Mouse (Mus musculus) right cerebral cortex, postnatal 14 days (tissue): Measurements from ENCODE around the gene Maco1.
A peak's percentile ranks its signal among the peaks of the same experiment; 100 is the strongest.
"Not testable (repeated sequence)": the region's sequence is repeated elsewhere in the genome, so short reads cannot be mapped to it uniquely, and the experiment has no call there.

ENCODE experiments used
- DNase-seq: peaks from one replicate; pipeline ENCODE4 v3.0.0; 2022

The Maco1 gene

DNA sequence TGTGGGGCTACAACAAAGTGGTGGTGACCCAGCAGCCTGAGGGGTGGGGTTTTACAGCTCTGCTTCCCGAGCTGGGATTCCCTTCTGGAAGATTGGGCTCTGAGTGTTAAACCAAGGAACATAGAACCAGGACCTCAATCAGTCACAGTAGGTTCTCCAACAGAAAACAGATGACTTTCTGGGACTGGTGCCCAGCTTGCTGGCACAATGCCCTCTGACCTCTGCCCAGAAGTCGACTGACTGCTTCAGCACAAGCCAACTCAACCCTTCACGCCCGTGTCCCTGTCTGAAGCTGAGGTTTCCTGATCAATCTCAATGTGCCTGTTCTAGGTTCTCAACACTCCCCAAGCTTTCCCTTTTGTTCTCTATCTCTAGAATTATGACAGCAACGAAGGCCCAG is 48.4 kb downstream of the Maco1 start:
- no peak for DNase-seq

DNA sequence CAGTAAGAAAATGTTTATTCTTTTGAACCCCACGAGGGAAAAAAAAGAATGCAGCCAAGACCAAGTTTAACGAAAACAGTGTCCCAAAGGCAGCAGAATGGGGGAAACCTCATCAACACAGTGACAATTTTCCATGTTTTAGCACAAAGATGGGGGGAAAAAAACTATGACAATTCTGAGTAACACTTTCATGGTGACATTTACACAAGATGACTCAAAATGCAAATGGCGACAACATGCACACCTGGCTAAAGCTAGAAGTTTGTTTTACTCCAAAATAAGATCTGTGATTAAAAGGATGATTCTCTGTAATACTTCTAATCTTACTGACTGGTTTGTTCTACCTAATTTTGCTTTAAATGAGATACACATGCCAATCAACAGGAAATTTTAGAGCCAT is 50.4 kb downstream of the Maco1 start:
- DNase-seq, result no peak

DNA sequence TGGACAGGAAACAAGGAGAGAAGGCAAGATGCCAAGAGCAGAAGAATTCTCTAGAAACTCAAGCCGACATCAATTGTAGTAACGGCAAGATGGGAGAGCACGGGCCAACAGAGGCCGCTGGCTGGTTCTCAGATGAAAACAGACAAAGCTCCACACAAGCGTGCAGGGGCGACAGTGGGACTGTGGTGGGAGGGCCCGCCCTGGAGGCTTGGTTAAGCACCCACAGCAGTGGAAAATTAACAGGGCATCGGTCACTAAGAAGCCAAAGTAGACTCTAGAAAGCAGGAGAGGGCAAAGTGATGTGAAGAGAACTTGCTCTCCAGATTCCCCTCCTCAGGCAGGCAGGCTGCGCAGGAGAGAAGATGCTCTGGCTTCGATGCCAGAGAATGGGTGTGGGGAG is 51.0 kb downstream of the Maco1 start:
- DNase-seq, result no peak

DNA sequence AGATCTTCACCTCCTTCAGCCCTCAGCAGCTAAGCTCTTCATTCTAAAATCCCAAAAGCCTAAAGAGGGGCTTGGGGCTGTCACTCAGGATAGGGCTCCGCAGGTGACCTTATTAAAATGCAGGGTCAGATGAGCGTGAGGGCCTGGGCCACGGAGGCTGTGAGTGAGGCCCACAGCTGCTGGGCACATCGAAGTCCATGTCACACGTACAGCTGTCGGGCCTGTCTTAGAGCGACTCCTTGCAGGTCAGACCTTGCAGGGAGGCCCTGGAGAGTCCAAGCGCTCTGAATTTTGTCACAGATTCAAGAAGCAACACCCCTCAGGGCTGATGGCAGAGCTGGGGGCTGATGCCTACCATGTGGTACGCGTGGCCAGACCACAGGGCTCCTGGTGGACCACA is 52.5 kb downstream of the Maco1 start:
- DNase-seq, result no peak

DNA sequence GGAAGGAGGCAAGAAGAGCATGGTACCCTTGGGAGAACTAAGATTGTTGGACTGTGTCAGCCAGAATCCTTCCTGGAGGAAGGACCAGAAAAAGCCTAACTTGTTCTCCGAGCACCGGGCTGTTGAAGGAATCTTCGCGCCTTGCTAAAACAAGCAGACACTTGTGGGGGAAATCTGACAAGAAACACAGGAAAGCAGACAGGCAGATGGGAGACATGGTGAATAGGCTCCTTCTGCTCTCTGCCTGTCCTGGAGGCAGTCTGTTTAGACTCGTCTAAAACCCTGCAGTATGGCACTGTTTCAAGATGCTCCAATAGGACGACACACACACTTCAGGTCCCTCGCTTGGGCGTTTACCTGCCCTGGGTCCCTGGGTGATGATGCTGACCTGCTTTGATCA is 53.0 kb downstream of the Maco1 start:
- DNase-seq, result no peak

DNA sequence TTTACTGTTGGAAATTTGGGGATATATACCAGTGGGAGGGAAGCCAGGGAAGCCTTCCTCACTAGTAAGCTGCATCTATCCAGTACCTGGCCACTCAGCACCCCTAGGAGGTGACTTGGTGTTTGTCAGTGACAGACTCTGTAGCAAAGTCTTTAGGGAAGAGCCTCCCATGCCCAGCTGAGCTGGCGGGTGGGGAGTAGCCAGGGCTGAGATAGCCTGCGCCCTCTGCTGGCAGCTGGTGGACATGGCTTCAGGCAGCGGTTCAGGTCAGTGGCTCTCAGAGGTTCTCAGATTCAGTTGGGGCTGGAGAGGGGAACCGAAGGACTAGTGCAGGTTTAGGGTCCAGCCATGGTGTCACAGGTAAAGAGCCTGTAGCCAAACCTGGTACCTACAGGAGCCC is 53.9 kb downstream of the Maco1 start:
- peak; percentile 69 for DNase-seq

DNA sequence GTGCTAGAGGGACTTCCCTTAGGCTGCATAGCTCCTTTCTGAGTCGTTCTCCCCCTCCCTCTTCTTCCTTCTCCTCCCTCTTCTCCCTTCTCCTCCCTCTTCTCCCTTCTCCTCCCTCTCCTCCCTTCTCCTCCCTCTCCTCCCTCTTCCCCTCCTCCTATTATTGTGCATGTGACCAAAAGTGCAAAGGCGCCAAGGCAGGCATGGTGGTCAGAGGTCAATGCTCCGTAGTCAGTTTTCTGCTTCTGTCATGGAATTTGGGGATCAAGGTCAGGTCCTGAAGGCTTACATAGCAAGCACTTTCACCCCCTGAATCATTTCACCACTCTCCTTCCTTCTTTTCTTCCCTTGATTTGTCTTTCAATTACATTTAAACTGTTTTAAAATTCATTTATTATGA is 54.3 kb downstream of the Maco1 start:
- DNase-seq, result no peak

DNA sequence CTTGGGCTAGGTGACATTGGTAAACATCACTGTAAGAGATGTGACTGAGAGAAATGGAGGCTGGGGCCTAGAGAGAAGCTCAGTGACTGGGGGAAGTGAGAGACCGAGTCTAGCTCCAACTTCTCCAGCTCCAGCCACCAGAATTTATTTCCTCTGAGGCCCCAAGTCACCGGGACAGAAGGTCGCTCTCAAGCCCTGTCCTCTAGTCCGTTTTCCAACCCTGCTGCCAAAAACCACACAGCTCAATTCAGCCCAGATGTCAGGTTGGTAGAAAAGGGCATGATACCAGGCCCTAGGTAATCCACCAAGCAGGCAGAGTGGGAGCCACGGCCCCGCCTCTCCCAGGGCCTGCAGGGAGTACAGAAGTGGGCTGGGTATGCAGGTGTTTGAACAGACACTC is 55.5 kb downstream of the Maco1 start:
- no peak for DNase-seq

DNA sequence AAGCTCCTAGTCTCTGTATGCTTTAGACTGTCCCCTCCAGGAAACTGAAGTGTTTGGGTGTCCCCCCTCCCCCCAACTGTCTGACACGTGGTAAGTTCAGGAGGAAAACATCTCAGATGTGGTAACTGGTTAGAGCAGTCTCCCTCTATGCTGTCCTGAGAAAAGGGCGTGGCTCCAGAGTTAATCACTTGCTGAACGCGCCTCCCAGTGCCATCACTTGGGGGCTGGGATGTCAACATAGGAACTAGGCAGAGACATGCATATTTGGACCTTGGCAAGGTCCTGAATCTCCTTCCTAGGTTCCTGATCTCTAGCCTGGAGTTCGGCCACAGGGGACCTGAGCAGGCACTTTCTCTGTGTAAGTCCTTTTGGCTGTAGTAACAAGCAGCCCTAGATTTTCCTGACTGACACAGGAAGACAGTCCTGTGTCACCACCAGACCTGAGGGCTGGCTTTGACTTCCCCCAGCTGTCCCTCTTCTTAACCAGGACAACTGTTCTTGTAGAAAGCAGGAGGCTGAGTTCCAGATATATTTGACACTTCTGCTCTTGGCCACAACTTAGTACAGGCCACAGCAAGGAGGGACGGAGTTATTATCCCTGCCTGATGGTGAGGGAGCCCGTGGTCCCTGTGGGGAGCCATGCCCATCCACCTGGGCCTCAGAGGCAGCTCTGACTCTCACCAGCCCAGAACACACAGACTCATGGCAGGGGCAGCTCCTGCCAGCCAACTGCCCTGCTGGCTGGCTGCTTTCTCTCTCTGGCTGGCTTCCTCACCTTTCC is 56.4 kb downstream of the Maco1 start:
- no peak for DNase-seq

DNA sequence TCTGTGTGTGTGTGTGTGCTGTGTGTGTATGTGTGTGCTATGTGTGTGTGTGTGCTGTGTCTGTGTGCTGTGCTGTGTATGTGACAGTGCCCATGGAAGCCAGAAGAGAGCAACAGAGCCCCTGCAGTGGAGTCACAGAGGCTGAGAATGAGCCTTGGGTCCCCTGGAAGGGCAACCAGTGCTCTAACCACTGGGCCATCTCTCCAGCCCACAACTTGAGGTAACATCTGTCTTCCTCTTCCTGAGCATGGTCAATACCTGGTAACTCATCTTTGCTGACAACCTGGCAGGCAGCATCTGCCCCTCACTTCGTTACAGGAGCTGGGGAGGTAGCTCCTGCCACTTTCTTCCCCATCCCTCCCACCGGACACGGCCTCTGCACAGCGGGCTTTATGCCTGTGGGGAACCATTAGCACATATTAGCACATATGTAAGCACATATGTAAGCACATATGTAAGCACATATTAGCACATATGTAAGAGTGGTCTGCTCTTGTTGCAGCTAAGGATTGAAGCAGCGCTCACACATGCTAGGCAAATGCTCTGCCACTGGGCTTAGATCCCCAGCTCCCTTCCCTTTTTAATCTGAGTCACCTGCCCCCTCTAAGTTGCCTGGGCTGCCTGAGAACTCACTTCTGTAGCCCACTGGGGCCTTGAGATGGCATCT is 57.2 kb downstream of the Maco1 start:
- DNase-seq, result no peak

DNA sequence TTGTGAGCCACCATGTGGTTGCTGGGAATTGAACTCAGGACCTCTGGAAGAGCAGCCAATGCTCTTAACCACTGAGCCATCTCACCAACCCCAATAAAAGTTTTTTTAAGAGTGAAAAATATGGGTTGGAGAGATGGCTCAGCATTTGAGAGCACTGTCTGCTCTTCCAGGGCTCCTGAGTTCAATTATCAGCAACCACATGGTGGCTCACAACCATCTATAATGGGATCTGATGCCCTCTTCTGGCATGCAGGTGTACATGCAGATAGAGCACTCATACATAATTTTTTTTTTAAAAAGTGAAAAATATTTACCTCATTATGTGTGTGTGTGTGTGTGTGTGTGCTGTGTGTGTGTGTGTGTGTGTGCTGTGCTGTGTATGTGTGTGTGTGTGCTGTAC is 58.2 kb downstream of the Maco1 start:
- not testable (repeated sequence) for DNase-seq

DNA sequence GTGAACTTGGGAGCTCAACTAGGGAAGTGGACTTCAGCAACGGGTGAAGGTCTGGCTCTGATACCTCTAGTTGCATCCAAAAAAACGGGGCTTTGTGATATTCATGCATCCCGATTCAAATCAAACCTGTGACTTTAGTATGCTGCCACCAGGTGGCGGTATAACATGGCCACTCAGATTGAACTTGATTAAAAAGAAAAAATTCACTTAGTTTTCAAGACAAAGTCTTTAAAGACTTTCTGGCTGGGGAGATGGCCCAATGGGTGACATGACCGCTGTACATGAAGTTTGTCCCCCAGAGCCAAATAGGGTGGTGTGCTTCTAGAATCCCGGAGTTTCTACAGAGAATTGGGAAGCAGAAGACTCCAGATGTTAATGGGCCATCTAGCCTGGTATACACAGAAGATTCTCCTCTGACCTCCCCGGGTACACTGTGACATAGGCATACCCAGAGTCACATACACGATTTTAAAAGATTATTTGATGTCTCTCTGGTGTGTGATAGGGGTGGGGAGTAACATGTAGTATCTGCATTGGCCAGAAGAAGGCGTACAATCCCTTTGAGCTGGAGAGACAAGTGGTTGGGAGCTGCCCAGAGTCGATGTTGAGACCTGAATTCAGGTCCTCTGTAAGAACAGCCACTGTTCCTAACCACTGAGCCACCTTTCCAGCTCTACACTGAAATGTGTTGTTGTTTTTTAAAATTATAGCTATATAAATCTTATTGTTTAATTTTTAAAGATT is 59.8 kb downstream of the Maco1 start:
- peak; percentile 62 for DNase-seq

DNA sequence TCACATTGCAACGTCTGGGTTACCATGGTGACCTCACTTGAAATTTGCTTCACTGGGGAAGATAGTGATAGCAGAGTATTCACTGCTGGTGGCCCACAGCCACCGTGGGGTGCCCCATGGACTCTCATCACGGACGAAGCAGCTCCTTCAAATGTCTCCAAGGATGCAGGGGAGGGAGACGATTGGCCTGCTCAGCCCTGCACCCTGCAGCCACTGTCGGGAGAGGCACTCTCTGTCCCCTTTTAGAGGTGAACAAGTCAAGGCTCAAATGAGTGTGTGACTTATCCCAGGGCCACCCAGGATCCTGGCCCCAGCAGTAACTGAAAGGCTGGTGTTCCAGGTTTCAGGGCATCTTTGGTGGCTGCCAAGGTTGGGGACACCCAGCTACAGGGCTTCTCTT is 61.4 kb downstream of the Maco1 start:
- no peak for DNase-seq

DNA sequence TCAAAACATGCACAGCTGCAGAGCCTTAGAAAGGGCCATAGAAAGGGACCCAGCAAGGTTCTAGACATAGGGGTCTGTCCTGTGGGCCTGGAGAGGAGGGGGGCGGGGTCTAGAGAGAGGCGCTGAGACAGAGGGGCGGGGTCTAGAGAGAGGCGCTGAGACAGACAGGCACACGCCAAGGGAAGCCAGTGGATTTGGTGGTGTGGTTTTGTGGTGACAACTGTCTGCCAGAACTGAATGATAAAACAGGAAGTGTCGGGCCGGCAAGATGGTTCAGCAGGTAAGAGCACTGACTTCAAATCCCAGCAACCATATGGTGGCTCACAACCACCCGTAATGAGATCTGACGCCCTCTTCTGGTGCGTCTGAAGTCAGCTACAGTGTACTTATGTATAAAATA is 66.2 kb downstream of the Maco1 start:
- DNase-seq, result no peak

DNA sequence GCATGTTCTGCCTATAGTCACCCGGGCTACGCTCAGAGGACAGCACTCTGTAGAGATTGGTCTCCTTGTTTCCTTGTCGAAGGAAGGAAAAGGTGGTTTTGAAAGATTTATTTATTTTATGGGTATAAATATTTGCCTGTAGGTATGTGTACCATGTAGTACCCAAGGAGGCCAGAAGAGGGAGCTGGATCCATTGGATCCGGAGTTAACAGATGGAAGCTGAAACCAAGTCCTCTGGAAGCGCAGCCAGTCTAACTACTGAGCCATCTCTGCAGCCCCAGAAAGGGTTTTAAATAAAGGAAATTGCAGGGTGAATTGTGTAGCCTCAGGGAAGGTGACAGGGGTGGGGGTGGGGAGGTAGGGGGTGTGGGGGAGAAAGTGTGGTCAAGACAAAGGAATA is 68.4 kb downstream of the Maco1 start:
- no peak for DNase-seq

DNA sequence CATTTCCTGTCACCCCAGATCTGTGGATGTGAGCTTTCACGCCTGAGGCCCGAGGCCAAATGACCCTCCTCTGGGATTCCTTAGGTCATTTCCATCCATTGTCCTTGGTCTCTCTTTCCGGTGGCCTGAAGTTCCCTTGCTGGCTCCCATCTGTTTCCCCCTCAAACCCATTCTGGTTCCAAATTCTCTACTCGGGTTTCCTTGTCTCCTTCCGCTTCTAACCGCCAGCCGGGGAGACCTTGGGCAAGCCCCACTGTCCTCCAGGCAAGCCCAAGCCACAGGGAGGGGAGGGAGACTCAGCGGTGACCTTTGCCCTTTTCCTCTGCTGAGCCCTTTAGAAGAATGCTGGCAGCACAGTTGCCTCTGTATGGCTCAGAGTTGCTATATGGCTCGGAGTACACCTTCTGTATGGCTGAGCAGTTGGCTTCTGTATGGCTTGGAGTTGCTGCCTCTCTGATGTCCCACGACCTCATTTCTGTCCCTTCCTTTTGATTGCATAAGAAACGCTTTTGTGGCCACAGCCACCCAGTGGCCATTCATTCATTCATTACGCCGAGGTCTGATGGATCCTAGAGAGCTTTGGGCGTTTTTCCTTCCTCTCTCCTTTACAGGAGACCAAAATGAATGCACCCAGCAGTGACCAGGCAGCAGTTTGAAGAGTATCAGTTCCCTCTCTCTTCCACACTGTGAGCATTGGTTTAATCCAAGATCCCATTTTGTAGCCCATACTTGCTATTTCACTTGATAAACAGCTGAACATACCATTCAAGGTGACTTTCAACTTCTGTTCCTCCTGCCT is 73.8 kb downstream of the Maco1 start:
- no peak for DNase-seq

DNA sequence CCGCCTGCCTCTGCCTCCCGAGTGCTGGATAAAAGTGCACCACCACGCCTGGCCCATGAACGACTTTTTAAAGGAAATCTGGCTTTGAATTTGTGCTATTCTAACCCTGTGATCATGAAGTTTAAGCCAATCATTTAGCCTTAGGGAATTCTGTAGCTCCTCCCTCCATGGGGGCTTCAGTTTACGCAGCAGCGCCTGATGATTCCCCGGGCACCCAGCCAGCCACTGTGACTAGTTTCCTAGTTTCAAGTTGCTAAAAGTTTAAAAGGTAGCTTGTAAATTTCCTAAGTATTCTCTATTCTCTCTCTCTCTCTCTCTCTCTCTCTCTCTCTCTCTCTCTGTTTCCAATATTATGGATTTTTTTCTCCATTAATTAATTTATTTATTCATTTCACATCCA is 76.9 kb downstream of the Maco1 start:
- no peak for DNase-seq

DNA sequence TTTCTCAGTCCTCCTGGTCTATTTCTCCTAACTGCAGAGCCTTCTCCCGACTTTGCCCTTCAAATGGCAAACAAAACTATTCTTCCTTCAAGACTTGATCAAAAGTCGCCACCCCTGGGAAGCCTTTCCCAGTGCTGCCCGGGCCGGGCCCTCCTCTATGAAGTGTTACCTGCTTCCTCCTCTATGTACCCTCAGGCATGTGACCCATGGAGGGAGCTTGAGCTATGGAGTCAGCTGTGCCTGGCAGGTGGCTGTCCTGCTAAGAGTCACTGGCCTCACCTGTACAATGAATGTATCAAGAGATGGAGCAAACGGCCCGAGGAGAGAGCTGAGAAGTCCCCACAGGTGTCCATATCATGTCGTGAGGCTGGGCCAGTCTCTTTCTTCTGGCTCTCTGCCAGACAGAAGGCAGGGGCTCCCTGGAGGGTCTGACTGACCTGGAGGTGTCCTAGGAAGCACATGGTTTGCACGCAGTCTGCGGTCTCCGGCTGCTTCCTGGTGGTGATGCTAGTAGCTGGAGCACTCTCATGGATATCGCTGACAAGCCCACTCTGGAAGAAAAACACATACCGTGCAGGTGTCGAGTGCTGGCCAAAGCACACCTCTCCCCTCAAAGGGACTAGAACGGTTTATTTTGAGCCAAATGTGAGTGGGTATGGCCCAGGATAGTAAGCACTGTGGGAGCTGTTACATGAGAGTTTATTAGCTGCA is 77.8 kb downstream of the Maco1 start:
- DNase-seq, result no peak

DNA sequence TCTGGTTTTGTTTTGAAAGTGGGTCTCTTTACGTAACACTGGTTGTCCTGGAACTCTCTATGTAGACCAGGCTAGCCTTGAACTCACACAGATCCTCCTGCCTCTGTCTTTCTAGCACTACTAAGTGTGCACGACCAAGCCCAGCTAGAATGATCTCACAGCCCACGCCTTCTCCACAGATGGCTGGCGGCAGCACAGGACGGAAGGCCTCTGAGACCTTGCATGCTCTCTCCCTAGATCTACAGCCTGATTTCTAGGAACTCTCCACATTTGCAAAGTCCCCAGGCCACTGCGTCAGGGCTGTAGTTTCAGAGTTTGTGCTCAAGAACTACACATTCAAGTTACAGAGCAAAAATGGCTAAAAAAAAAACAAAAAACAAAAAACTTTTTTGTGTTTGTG is 79.0 kb downstream of the Maco1 start:
- no peak for DNase-seq

DNA sequence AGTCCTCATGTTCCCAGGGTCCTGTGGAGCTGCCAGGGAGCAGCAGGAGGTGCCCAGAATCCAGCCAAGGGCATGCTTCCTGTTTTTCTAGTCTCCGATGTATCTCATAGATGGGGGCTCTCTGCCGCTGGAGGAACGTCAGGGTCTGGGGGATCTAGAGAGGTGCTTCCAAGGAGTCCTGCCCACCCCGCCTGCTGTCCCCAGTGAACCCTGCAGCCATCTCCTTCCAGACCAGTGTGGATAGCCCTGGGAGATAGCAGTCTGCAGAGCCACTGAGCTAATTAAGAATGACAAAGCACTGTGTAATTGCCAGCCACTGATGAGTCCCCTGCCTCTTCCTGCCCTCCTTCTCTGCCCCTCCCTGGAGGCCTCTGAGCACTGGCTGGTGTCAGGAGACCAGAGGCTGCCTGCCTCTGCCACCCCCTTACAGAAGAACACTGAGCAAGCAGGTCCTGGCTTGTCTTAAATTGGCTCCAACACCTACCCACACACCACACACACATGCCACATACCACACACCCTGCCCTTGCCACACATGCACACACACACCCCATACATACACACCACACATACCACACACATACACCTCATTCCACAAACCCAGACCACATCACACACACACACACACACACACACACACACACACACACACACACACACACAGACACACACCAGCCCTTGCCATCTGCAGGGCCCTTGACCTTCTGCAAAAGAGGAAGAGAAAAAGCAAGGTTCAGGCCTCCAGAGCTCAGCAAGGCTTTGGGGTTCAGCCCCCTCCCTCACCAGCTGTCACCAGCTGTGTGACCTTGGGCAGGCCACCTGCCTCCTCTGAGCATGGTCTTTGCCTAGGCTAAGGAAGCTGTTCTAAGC is 80.1 kb downstream of the Maco1 start:
- DNase-seq, result no peak

DNA sequence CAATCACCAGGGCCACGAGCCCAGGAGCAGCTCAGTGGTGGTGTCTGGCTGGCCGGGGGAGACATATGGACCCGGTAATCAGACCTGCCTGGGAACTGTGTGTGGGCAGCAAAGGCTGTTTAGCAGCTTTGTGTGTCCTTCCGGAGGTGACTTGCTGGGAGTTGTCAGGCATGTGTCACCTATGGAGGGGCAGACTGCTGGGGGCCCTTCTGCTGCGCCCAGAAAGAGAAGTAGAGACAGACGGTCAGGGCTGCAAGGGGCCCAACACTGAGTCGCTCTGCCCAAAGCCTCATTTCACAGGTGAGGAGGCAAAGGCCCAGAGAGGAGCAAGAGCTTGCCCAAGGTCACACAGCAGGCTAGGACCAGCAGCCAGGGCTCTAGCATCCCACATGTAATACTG is 83.3 kb downstream of the Maco1 start:
- DNase-seq, result no peak
